Mouse (Mus musculus) stomach, embryonic 16.5 days (tissue): ENCODE data around the gene Dock2. TPM values are rescaled to one million over a fixed set of nuclear protein-coding genes. Genes with fewer than 3 reads are reported as not detected.

Source experiments
- ATAC-seq: fragments of 200-750 bp; cut with Nextera tagmentation; 2 replicates; pipeline ENCODE4 v1.8.0; 2017; ENCODE audit warnings: moderate number of reproducible peaks, moderate TSS enrichment; ENCODE audit not compliant: insufficient read depth, low FRiP score
- H3K27ac ChIP-seq: fragments of 300-500 bp; sonication (generic); 2 replicates; pipeline ENCODE4 v1.5.1; 2014; ENCODE audit warnings: low read length
- H3K27me3 ChIP-seq: fragments of 300-500 bp; sonication (generic); 2 replicates; pipeline ENCODE4 v1.6.1; 2014; ENCODE audit warnings: low read length, control low read depth, mixed read lengths; ENCODE audit not compliant: control insufficient read depth, insufficient read depth
- H3K36me3 ChIP-seq: fragments of 300-500 bp; sonication (generic); 2 replicates; pipeline ENCODE4 v1.6.1; 2014; ENCODE audit warnings: low read length; ENCODE audit not compliant: control insufficient read depth, insufficient read depth
- H3K4me1 ChIP-seq: fragments of 300-500 bp; sonication (generic); 2 replicates; pipeline ENCODE4 v1.6.1; 2014; ENCODE audit warnings: low read length, control low read depth, mixed read lengths; ENCODE audit not compliant: control insufficient read depth, insufficient read depth
- H3K4me2 ChIP-seq: fragments of 300-500 bp; sonication (generic); 2 replicates; pipeline ENCODE4 v1.6.1; 2014; ENCODE audit warnings: low read depth, low read length, mixed read lengths
- H3K4me3 ChIP-seq: fragments of 300-500 bp; sonication (generic); replicated peaks from 2 replicates; pipeline ENCODE4 v1.5.1; 2014; ENCODE audit warnings: mild to moderate bottlenecking, low read length
- H3K9ac ChIP-seq: fragments of 300-500 bp; sonication (generic); 2 replicates; pipeline ENCODE4 v1.6.1; 2014; ENCODE audit warnings: low read length
- H3K9me3 ChIP-seq: fragments of 300-500 bp; sonication (generic); replicated peaks from 2 replicates; pipeline ENCODE4 v1.6.1; 2016; ENCODE audit warnings: low read length, control low read depth; ENCODE audit not compliant: control insufficient read depth
- WGBS: fragments of 180-500 bp; shearing (Covaris S2); extraction: QIAGEN DNeasy Blood & Tissue Kit; methylation state at CpG from one replicate; pipeline ENCODE4 v1.1.7; 2014; 5-methylcytosine and 5-hydroxymethylcytosine counted together
- polyA plus RNA-seq: library from polyadenylated mRNA; unstranded; fragments of >200 nt; fragmentation: Nextera tagmentation; extraction: Ambion mirVana; gene quantifications from 2 replicates; pipeline ENCODE4 v1.2.1, GENCODE M21; 2015

The Dock2 gene
- polyA plus RNA-seq, 1 experiment from 2014 or later, result 2.9 TPM

DNA sequence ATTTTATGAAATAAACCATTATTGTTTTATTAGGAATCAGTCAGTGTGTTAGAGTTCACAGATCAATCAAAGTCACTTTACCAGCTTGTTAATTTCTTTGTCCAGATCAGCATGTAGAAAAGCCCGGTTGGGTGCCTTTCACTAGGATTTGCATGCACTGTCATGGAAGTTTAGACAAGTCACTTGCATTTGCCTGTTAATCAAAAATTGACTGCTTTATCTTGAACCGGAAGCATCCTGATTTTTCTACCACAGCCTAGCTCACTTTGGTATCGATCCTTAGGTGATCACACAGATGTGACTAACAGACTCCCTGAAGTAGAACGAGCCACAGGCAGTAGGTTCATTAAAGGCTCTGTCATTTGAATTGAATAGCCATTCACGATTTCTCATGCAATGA is 468.3 kb downstream of the Dock2 start:
- ATAC-seq, result no peak
- Histone ChIP-seq H3K9ac (no peak overlapping the region), H3K9me3 (no peaks in the 10 kb centered on the region), H3K27me3 (no peaks in the 10 kb centered on the region), H3K4me3 (no peak overlapping the region), H3K36me3 (no peaks in the 10 kb centered on the region), H3K27ac (no peak overlapping the region), H3K4me2 (no peak overlapping the region), H3K4me1 (no peaks in the 10 kb centered on the region)
- 48% methylated on average over 5 of the region's 5 CpGs for WGBS

DNA sequence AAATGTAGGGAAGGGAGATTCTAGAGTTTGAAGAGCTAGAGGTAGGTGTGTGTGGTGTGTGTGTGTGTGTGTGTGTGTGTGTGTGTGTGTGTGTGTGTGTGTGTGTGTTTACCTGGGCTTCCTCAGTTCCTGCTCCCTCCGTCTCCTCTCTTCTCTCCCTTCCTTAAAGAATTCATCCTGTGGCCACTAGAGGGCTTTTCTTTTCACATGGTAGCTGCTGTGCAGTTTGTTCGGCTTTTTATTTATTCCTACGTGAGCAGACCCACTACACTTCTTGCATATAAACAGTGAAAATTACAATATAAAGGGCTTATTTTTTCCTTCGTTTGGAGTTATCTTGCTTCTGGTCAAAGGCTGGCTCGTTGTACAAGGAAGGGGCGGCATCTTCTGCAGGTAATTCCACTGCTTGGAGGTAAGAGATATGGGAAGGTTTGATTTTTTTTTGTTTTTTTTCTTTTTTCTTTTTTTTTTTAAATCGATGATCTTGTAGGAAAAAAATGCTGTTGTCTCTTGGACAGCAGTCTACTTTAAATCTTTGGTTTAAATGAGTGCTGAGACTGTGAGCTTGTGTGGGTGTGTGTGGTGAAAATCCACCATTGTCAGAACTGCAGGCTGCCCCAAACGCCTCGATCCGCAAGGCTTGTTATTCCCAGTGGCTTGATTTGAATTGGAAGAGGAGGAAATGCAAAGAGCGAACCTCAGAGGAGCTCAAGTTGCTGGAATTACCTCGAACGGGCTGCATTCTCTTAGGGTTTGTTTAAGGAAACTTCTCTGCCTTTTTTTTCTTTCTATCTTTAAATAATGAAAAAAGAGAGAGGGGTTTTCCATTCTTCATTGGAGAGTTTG is 468.9 kb downstream of the Dock2 start, which contains the start of gene Fam196b:
Gene Fam196b (plus strand): TSS at position 289 of the 846 bp plus-strand sequence.
- H3K27me3 ChIP-seq, result no peaks in the 10 kb centered on the region
- H3K4me2 ChIP-seq, result peak within 1 kb of the TSS; percentile 54
- no peaks in the 10 kb centered on the region for H3K4me1 ChIP-seq
- no peak within 1 kb of the TSS for H3K27ac ChIP-seq
- 0 out of 2 replicates have a peak, but pooled peaks have one; percentile 33 for ATAC-seq
- H3K9me3 ChIP-seq, result no peaks in the 10 kb centered on the region
- peak within 1 kb of the TSS; percentile 37 for H3K4me3 ChIP-seq
- no peak within 1 kb of the TSS for H3K9ac ChIP-seq
- no peaks in the 10 kb centered on the region for H3K36me3 ChIP-seq
- 8% methylated on average over 13 of the region's 13 CpGs for WGBS

DNA sequence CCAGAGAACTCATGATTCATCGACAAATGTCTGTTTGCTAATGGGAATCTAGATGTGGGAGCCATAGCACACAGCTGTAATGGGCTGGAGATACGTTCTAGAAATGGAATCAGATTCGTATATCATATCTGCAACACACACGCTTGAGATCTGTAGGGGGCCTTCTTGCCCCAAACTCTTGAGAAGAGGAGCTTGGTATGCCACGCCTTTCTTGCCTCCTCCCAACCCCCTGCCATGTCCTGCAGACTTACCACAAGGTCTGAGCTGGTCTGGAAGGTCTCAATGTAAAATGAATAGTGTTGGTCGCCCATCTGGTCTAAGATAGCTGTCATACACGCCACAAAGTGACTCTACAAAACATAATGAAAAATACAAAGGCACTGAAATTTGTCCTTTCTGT is 471.5 kb downstream of the Dock2 start:
- H3K4me1 ChIP-seq, result no peaks in the 10 kb centered on the region
- no peak for ATAC-seq
- H3K27ac ChIP-seq, result no peak overlapping the region
- H3K9me3 ChIP-seq, result no peaks in the 10 kb centered on the region
- H3K4me3 ChIP-seq, result no peak overlapping the region
- no peaks in the 10 kb centered on the region for H3K36me3 ChIP-seq
- H3K27me3 ChIP-seq, result no peaks in the 10 kb centered on the region
- WGBS, result 73% methylated on average over 7 of the region's 7 CpGs
- H3K4me2 ChIP-seq, result no peak overlapping the region
- H3K9ac ChIP-seq, result no peak overlapping the region

DNA sequence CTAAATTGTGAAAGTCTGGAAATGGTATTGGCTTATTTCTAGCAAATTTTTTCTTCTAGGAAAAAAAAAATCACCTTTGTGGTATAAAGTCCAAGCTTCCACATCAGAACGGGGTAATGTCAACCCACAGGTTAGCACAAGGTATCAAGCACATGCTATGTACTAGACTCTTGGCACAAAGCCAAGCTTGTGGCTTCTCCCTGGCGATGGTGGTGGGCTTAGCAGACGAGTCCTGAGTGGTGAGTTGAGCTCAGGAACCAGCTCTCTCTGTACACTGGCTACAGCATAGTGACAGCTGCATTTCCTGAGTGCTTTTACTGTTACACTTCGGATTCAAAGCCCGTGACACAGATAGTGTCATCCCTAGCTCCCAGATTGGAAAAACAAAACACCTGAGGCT is 472.0 kb downstream of the Dock2 start:
- H3K4me3 ChIP-seq, result no peak overlapping the region
- no peak for ATAC-seq
- H3K27me3 ChIP-seq, result no peaks in the 10 kb centered on the region
- H3K4me2 ChIP-seq, result no peak overlapping the region
- H3K9ac ChIP-seq, result no peak overlapping the region
- H3K4me1 ChIP-seq, result no peaks in the 10 kb centered on the region
- 43% methylated on average over 5 of the region's 5 CpGs for WGBS
- H3K36me3 ChIP-seq, result no peaks in the 10 kb centered on the region
- no peak overlapping the region for H3K27ac ChIP-seq
- H3K9me3 ChIP-seq, result no peaks in the 10 kb centered on the region

DNA sequence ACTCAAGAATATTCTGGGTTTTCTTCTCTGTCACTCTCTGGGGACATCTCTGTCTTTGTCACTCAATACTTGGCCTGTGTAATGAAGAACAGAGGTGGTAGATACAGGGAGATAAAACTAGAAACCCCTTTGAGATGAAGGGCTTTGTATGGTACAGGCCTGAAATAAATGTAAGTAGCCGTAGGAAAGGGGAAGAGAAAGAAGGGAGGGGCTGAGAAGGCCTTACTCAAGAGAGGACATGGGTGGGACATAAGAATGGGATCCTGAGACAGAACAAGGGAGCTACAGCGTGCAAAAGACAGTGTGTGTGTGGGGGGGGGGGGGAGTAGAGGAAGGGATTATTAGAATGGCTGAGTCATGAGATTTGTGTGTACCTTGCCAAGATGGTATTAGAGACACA is 474.3 kb downstream of the Dock2 start:
- no peak for ATAC-seq
- Histone ChIP-seq H3K9ac (no peak overlapping the region), H3K4me2 (no peak overlapping the region), H3K27me3 (no peaks in the 10 kb centered on the region), H3K27ac (no peak overlapping the region), H3K4me3 (no peak overlapping the region), H3K36me3 (no peaks in the 10 kb centered on the region), H3K4me1 (no peaks in the 10 kb centered on the region), H3K9me3 (no peaks in the 10 kb centered on the region)
- WGBS, result 62% methylated on average over 2 of the region's 2 CpGs

DNA sequence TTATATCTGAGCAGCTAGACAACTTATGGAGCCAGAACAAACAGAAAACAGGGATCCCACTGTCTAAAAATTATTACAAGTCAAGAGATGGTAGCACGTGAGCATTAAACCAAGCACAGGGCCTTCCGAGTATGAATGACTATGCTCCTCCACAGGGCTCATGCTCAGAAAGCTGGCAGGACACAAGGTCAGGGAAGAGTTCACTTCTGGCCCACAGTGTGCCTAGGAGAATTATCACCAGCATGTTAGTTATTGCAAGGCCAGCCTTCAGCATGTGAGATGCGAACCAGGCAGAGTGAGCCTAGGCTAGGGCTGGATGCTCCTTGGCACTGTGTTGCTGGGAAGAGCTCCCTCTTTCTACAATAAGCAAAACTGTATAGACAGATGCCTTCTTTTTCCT is 475.0 kb downstream of the Dock2 start:
- H3K4me2 ChIP-seq, result no peak overlapping the region
- no peaks in the 10 kb centered on the region for H3K9me3 ChIP-seq
- no peaks in the 10 kb centered on the region for H3K36me3 ChIP-seq
- 89% methylated on average over 3 of the region's 3 CpGs for WGBS
- no peak overlapping the region for H3K4me3 ChIP-seq
- ATAC-seq, result no peak
- no peak overlapping the region for H3K9ac ChIP-seq
- no peaks in the 10 kb centered on the region for H3K4me1 ChIP-seq
- no peak overlapping the region for H3K27ac ChIP-seq
- H3K27me3 ChIP-seq, result no peaks in the 10 kb centered on the region

DNA sequence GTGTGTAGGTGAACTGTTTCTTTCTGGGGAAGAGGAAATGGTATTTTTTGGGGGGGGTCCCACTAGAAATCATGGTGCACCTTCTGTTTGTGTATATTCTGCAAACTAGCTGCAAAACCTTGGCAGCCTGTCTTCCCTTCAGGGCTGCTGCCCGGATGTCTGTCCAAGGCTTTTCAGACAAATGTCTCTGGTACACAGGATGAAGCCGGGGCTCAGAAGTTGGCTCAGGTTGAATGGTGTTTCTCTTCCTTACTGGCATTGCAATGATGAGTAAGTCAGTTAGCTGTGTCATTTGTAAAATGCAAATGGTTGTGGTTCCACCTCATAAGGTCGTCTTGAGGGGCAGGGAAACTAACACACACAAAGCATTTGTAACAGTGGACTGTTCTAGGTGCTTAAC is 477.5 kb downstream of the Dock2 start:
- H3K9me3 ChIP-seq, result no peaks in the 10 kb centered on the region
- H3K4me2 ChIP-seq, result no peak overlapping the region
- no peak overlapping the region for H3K9ac ChIP-seq
- H3K4me1 ChIP-seq, result no peaks in the 10 kb centered on the region
- ATAC-seq, result no peak
- H3K4me3 ChIP-seq, result no peak overlapping the region
- no peak overlapping the region for H3K27ac ChIP-seq
- no peaks in the 10 kb centered on the region for H3K36me3 ChIP-seq
- 72% methylated on average over 3 of the region's 3 CpGs for WGBS
- no peaks in the 10 kb centered on the region for H3K27me3 ChIP-seq

DNA sequence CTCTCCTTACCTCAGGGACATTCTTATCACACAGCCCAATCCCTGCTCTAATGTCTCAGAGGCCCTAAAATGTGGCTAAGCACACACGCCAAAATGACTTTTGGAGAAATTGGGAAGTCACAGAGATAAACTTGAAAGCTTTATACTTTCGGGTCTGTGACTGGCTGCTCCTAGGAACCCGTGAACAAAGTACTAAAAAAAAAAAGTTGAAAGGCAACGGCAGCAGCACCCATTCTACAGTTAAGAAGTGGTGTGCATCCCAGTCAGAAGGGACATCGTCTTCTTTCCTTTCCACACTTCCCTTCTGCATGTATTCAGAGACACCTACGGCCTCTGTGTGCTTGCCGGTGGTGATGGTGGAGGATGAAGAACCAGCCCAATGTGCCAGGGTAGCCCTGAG is 483.6 kb downstream of the Dock2 start:
- no peak overlapping the region for H3K27ac ChIP-seq

DNA sequence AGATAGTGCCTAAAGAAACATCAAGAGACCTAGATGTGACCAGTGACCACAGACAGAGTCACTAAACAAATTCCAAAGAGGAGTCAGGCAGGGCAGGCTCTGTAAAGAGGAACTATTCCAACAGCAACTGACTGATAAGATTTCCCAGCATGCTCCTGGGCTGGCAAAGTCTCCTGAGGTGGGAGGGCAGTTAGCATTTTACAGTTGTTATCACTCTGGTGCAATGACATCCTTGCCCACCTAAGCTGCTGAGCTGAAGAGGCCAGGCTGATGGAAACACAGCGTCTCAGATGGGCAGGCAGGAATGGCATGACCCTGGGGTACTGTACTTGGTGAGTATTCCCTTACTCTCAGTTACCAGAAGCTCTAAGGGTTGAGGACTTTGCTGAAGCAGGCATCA is 484.1 kb downstream of the Dock2 start:
- H3K27me3 ChIP-seq, result no peaks in the 10 kb centered on the region
- no peaks in the 10 kb centered on the region for H3K4me1 ChIP-seq
- H3K4me2 ChIP-seq, result no peak overlapping the region
- no peak overlapping the region for H3K4me3 ChIP-seq
- no peak overlapping the region for H3K9ac ChIP-seq
- no peak overlapping the region for H3K27ac ChIP-seq
- WGBS, result 79% methylated on average over 1 of the region's 1 CpGs
- H3K36me3 ChIP-seq, result no peaks in the 10 kb centered on the region
- no peak for ATAC-seq
- H3K9me3 ChIP-seq, result no peaks in the 10 kb centered on the region

More for the DNA sequence above, 483.6 kb downstream of the Dock2 start:
- Histone ChIP-seq H3K9ac (no peak overlapping the region), H3K36me3 (no peaks in the 10 kb centered on the region), H3K27me3 (no peaks in the 10 kb centered on the region), H3K4me3 (no peak overlapping the region), H3K4me2 (no peak overlapping the region), H3K9me3 (no peaks in the 10 kb centered on the region), H3K4me1 (no peaks in the 10 kb centered on the region)
- WGBS, result 81% methylated on average over 7 of the region's 7 CpGs
- no peak for ATAC-seq
